Mouse (Mus musculus): ENCODE results near the gene Fut8.

The Fut8 gene

GRCm38 (mm10) chr12:77237950-77238530 lies at the start of gene Fut8:
TSS of gene Fut8 (plus strand) at chr12:77238125.
- DNase-seq = peak; percentile 91

- no peak for DNase-seq
These were observed 48.8 kb upstream of the Fut8 start for GRCm38 (mm10) chr12:77189161-77189560.

- no peak for DNase-seq
These were observed 47.9 kb upstream of the Fut8 start for GRCm38 (mm10) chr12:77189933-77190446.

GRCm38 (mm10) chr12:77191478-77192271 lies 46.2 kb upstream of the Fut8 start:
- no peak for DNase-seq

- no peak for DNase-seq
These were observed 45.2 kb upstream of the Fut8 start for GRCm38 (mm10) chr12:77192714-77193113.

- DNase-seq = no peak
These were observed 44.7 kb upstream of the Fut8 start for GRCm38 (mm10) chr12:77193225-77193716.

- DNase-seq = no peak
These were observed 42.9 kb upstream of the Fut8 start for GRCm38 (mm10) chr12:77195044-77195443.

- DNase-seq = no peak
These were observed 41.3 kb upstream of the Fut8 start for GRCm38 (mm10) chr12:77196529-77197095.

GRCm38 (mm10) chr12:77197121-77197599 lies 40.8 kb upstream of the Fut8 start:
- peak; percentile 85 for DNase-seq

- no peak for DNase-seq
These were observed 39.7 kb upstream of the Fut8 start for GRCm38 (mm10) chr12:77198253-77198652.

GRCm38 (mm10) chr12:77201461-77202143 lies 36.3 kb upstream of the Fut8 start:
- no peak for DNase-seq

GRCm38 (mm10) chr12:77203136-77203535 lies 34.8 kb upstream of the Fut8 start:
- no peak for DNase-seq

- DNase-seq = no peak
These were observed 31.1 kb upstream of the Fut8 start for GRCm38 (mm10) chr12:77206852-77207251.

- DNase-seq = no peak
These were observed 29.9 kb upstream of the Fut8 start for GRCm38 (mm10) chr12:77208056-77208455.

- DNase-seq = no peak
These were observed 29.2 kb upstream of the Fut8 start for GRCm38 (mm10) chr12:77208576-77209180.

GRCm38 (mm10) chr12:77211695-77212208 lies 26.2 kb upstream of the Fut8 start:
- no peak for DNase-seq

- no peak for DNase-seq
These were observed 23.9 kb upstream of the Fut8 start for GRCm38 (mm10) chr12:77213896-77214564.

- no peak for DNase-seq
These were observed 23.4 kb upstream of the Fut8 start for GRCm38 (mm10) chr12:77214565-77214909.

GRCm38 (mm10) chr12:77216511-77217192 lies 21.3 kb upstream of the Fut8 start:
- DNase-seq = no peak

- DNase-seq = no peak
These were observed 17.3 kb upstream of the Fut8 start for GRCm38 (mm10) chr12:77220616-77221015.

GRCm38 (mm10) chr12:77222272-77222874 lies 15.6 kb upstream of the Fut8 start:
- no peak for DNase-seq

Measured in cerebellum, adult 8-10 months (tissue).